Mouse (Mus musculus): Measurements from ENCODE around the gene Fam110c.

DNA sequence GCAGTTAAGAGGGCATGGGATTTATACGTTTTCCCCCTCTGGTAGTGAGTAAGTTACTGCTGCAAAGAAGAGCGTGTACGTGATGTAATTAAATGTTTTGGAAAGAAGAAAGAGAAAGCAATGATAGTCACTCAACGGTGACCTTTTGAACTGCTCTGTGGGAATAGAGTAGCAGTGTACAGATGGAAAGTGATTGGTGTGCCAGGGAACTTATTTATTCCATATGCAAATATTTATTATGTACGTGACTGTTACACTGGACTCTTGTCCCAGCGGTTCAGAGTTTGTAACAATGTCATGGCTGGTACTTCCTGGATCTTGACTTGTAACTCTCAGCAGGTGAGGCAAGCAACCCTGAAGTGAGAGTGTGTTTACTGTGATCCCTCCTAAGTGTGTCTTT lies 6.7 kb downstream of the Fam110c start:
- TF ChIP-seq EP300 (IDR thresholded peaks at IDR 0.05; ENCODE audit: low read depth) (no peak), CTCF (IDR thresholded peaks at IDR 0.05; ENCODE audit: low read depth) (no peak)
